ENCODE assay signal across 8 mouse cellular contexts in the genomic region with DNA sequence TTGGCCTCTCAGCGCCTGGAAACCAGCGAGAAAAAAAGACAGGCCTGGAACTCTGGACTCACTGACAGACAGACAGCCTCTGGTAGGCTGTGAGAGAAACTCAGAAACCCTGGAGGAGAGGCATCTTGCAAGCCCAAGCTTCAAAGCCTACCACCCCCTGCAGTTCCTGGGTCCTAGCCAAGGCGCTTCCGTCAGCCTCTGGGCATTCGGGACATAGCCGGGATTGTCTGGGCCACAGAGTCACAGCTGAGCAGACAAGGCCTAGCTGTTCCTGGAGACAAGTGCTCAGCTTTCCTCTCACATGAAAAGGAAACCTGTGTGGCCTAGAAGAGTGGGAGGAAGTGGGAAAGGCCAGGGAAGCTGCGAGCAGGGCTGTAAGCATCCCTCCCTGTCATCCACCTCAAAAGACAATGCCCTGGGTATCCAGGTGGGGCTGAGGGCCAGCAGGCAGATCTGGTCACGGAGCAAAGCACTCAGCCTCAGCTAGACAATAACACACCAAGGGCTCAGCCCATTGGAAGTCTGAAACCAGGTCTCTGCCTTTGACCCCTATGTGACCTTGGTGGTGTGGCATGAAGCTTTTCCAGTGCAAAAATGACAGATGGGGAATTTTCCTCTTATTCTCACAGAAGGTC. TPM values are rescaled to one million over a fixed set of nuclear protein-coding genes. Genes with fewer than 3 reads are reported as not detected.
DNase-seq lines count a peak whose midpoint lies in the region; ATAC-seq lines count a peak whose summit lies in the region.

No protein-coding gene starts in this region.

- H3K27ac ChIP-seq in embryonic facial prominence, embryonic 15.5 days (replicated peaks): no peak overlapping the region
- no peak overlapping the region for H3K27ac ChIP-seq in heart, embryonic 10.5 days

- H3K4me1 ChIP-seq in embryonic facial prominence, embryonic 15.5 days: no peaks in the 10 kb centered on the region
- H3K4me1 ChIP-seq in heart, embryonic 10.5 days: no peaks in the 10 kb centered on the region

- H3K9ac ChIP-seq in embryonic facial prominence, embryonic 15.5 days: no peak overlapping the region

- H3K36me3 ChIP-seq in embryonic facial prominence, embryonic 15.5 days: no peaks in the 10 kb centered on the region
- no peaks in the 10 kb centered on the region for H3K36me3 ChIP-seq in heart, embryonic 10.5 days

- H3K27me3 ChIP-seq in embryonic facial prominence, embryonic 15.5 days: no peaks in the 10 kb centered on the region
- H3K27me3 ChIP-seq in heart, embryonic 10.5 days (ENCODE audit: insufficient read depth, poor library complexity, severe bottlenecking): no peaks in the 10 kb centered on the region

- 0 out of 2 replicates have a peak, but pooled peaks have one; percentile 15 for ATAC-seq in embryonic facial prominence, embryonic 15.5 days (ENCODE audit: insufficient number of reproducible peaks, low FRiP score, low TSS enrichment, low read depth)

- DNase-seq in left cerebral cortex, adult 18-20 months (ENCODE audit: low spot score in 2 of 2): peak; percentile 31 to 39
- DNase-seq in left cerebral cortex, adult 11 months (ENCODE audit: low spot score): no peak
- DNase-seq in kidney, postnatal 25 days: peak; percentile 36 to 72
- DNase-seq in right cerebral cortex, postnatal 14 days: peak; percentile 56
- DNase-seq in adipocyte (ENCODE audit: low spot score): no peak
- DNase-seq in heart, embryonic 10.5 days (ENCODE audit: low spot score): no peak
- DNase-seq in spleen, postnatal 14 days (ENCODE audit: low spot score in 2 of 2): no peak

- WGBS in embryonic facial prominence, embryonic 15.5 days: 33% methylated on average over 8 of the region's 8 CpGs
- WGBS in heart, embryonic 10.5 days: 59% methylated on average over 8 of the region's 8 CpGs

- no peaks in the 10 kb centered on the region for H3K9me3 ChIP-seq in embryonic facial prominence, embryonic 15.5 days (replicated peaks)
- H3K9me3 ChIP-seq in heart, embryonic 10.5 days: no peaks in the 10 kb centered on the region

- H3K4me2 ChIP-seq in embryonic facial prominence, embryonic 15.5 days (replicated peaks): no peak overlapping the region

- H3K4me3 ChIP-seq in embryonic facial prominence, embryonic 15.5 days (replicated peaks): no peak overlapping the region
- H3K4me3 ChIP-seq in heart, embryonic 10.5 days: no peak overlapping the region

RNA-seq across cellular contexts. Expression of a gene that starts 13.2 kb away (rescaled TPM):
- total RNA-seq in left cerebral cortex, adult 18-20 months (2021): 10 to 100 TPM; 54.8 to 59.9 TPM
- polyA plus RNA-seq in embryonic facial prominence, embryonic 15.5 days (2015; fragmentation: Nextera tagmentation; extraction: Ambion mirVana): 13.4 and 14.9 TPM in 2 replicates
- polyA plus RNA-seq in heart, embryonic 10.5 days (2016; fragmentation: Nextera tagmentation; extraction: Ambion mirVana): 0.84 and 1.9 TPM in 2 replicates

Comparison
In these comparisons a context has a peak if more than half of its experiments do, and no peak if none do; other contexts are left out.
1. DNase-seq: peak in left cerebral cortex, adult 18-20 months (2 of 2), kidney, postnatal 25 days (2 of 2) and right cerebral cortex, postnatal 14 days (single experiment); none in left cerebral cortex, adult 11 months (single experiment), adipocyte (single experiment), heart, embryonic 10.5 days (single experiment) and spleen, postnatal 14 days (0 of 2).